Comparison of ENCODE assay signal across 7 mouse cellular contexts in the genomic region with DNA sequence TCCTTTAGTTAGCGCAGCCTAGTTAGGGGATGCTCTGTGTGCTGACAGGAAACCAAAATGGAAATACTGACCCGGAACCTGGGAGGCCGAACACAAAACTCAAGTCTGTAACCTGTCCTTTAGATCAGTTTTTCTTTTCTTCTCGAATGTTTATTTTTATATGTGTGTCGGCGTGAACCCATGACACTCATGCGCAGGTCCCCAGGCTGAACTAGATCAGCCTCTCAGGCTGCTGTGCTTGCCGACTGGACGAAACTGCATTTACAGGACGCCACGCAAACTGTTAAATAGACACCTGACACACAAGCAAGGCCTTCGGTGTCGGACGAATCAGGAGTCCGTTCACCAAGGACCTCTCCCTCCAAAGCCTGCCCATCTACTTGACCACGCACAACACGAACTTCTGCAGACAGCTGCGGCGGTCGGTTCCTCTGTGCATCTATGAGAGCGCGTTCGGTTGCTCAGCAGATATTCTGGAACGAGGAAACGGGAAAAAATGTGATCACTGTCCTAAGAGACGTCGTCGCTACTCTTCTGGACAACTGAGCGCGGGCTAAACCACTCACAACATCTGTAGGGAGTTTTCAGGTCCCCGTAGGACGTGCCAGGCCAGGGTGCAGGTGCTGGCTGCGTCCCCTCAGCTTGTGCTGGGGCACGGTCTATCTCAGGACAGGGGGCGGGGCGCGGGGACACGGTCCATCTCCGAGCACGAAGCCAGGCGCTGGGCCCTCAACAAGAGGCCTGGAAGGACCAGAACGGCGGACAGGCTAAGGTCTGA. TPM values are rescaled to one million over a fixed set of nuclear protein-coding genes. Genes with fewer than 3 reads are reported as not detected.
DNase-seq lines count a peak whose midpoint lies in the region; ATAC-seq and TF ChIP-seq lines count a peak whose summit lies in the region.

No protein-coding gene starts in this region.

- 10% methylated on average over 43 of the region's 43 CpGs for WGBS in kidney, embryonic 14.5 days
- WGBS in hindbrain, postnatal 0 days: 9% methylated on average over 43 of the region's 43 CpGs
- WGBS in midbrain, embryonic 15.5 days: 10% methylated on average over 43 of the region's 43 CpGs

- TF ChIP-seq EP300 in ES-Bruce4 (IDR thresholded peaks at IDR 0.05; ENCODE audit: insufficient read depth, low read depth, low read length): no peak

- no peak for DNase-seq in kidney, adult 18-20 months
- DNase-seq in hindbrain, postnatal 0 days (ENCODE audit: low spot score): peak; percentile 49
- no peak for DNase-seq in urinary bladder, postnatal 10 days (ENCODE audit: low spot score)

- no peaks in the 10 kb centered on the region for H3K27me3 ChIP-seq in kidney, embryonic 14.5 days (ENCODE audit: control insufficient read depth, insufficient read depth, low read length)
- no peaks in the 10 kb centered on the region for H3K27me3 ChIP-seq in ES-Bruce4 (ENCODE audit: control insufficient read depth, insufficient read depth, low read length, poor library complexity, severe bottlenecking)
- H3K27me3 ChIP-seq in hindbrain, postnatal 0 days (ENCODE audit: insufficient read depth, low read length): no peaks in the 10 kb centered on the region
- no peaks in the 10 kb centered on the region for H3K27me3 ChIP-seq in midbrain, embryonic 15.5 days (replicated peaks)

- no peak for ATAC-seq in kidney, embryonic 14.5 days (ENCODE audit: low FRiP score, low TSS enrichment)
- ATAC-seq in common myeloid progenitor, adult 5-6 weeks (replicated peaks; ENCODE audit: low read depth, poor library complexity, severe bottlenecking): peak; percentile 28
- peak; percentile 1; the same call in 1 of the 2 replicates for ATAC-seq in hindbrain, postnatal 0 days
- peak; percentile 5 for ATAC-seq in midbrain, embryonic 15.5 days (replicated peaks)

- peak overlapping the region; percentile 54 for H3K9ac ChIP-seq in kidney, embryonic 14.5 days (ENCODE audit: low read depth, low read length)
- H3K9ac ChIP-seq in ES-Bruce4 (ENCODE audit: low read depth, poor library complexity, severe bottlenecking): peak overlapping the region; percentile 11
- peak overlapping the region; percentile 95 for H3K9ac ChIP-seq in hindbrain, postnatal 0 days (replicated peaks; ENCODE audit: low read length)
- H3K9ac ChIP-seq in midbrain, embryonic 15.5 days: peak overlapping the region; percentile 90

- no peak for TF ChIP-seq POLR2A in ES-Bruce4 (IDR thresholded peaks at IDR 0.05; ENCODE audit: insufficient read depth, low read length)

- peak overlapping the region; percentile 91 for H3K4me3 ChIP-seq in kidney, embryonic 14.5 days (ENCODE audit: low read length)
- peak overlapping the region; percentile 88 for H3K4me3 ChIP-seq in ES-Bruce4 (ENCODE audit: low read depth, low read length)
- H3K4me3 ChIP-seq in hindbrain, postnatal 0 days (ENCODE audit: low read length): peak overlapping the region; percentile 88
- H3K4me3 ChIP-seq in midbrain, embryonic 15.5 days: peak overlapping the region; percentile 95

- H3K27ac ChIP-seq in kidney, embryonic 14.5 days (ENCODE audit: low read depth, low read length): peak overlapping the region; percentile 42; the same call in 1 of the 2 replicates
- H3K27ac ChIP-seq in ES-Bruce4 (ENCODE audit: insufficient read depth, low read length): no peak overlapping the region
- H3K27ac ChIP-seq in hindbrain, postnatal 0 days: peak overlapping the region; percentile 99
- peak overlapping the region; percentile 98 for H3K27ac ChIP-seq in midbrain, embryonic 15.5 days

- peaks cover 14% of the 10 kb centered on the region; the same call in 1 of the 2 replicates for H3K4me1 ChIP-seq in kidney, embryonic 14.5 days (ENCODE audit: control insufficient read depth, insufficient read depth, low read length)
- peaks cover 1% of the 10 kb centered on the region for H3K4me1 ChIP-seq in ES-Bruce4 (ENCODE audit: control insufficient read depth, insufficient read depth, low read length)
- peaks cover 7% of the 10 kb centered on the region for H3K4me1 ChIP-seq in hindbrain, postnatal 0 days (ENCODE audit: insufficient read depth, low read length)
- H3K4me1 ChIP-seq in midbrain, embryonic 15.5 days: peaks cover 26% of the 10 kb centered on the region

- peaks cover 23% of the 10 kb centered on the region for H3K36me3 ChIP-seq in kidney, embryonic 14.5 days (ENCODE audit: control insufficient read depth, insufficient read depth, low read length)
- H3K36me3 ChIP-seq in ES-Bruce4 (ENCODE audit: control insufficient read depth, insufficient read depth, low read length, poor library complexity, severe bottlenecking): peaks cover 15% of the 10 kb centered on the region
- H3K36me3 ChIP-seq in hindbrain, postnatal 0 days (ENCODE audit: insufficient read depth, low read length): peaks cover 17% of the 10 kb centered on the region; the same call in 1 of the 2 replicates
- peaks cover 9% of the 10 kb centered on the region for H3K36me3 ChIP-seq in midbrain, embryonic 15.5 days (replicated peaks)

- no peak for TF ChIP-seq CTCF in ES-Bruce4 (IDR thresholded peaks at IDR 0.05; ENCODE audit: low read depth, low read length)
- TF ChIP-seq CTCF in hindbrain, postnatal 0 days (IDR thresholded peaks at IDR 0.05; ENCODE audit: low read depth): no peak

- peak overlapping the region; percentile 85 for H3K4me2 ChIP-seq in kidney, embryonic 14.5 days (replicated peaks; ENCODE audit: low read depth, low read length)
- H3K4me2 ChIP-seq in hindbrain, postnatal 0 days (ENCODE audit: low read depth, low read length): peak overlapping the region; percentile 71
- peak overlapping the region; percentile 88 for H3K4me2 ChIP-seq in midbrain, embryonic 15.5 days

- no peaks in the 10 kb centered on the region for H3K9me3 ChIP-seq in kidney, embryonic 14.5 days (ENCODE audit: control insufficient read depth, low read length)
- H3K9me3 ChIP-seq in ES-Bruce4 (replicated peaks; ENCODE audit: control insufficient read depth, insufficient read depth, low read length, poor library complexity, severe bottlenecking): no peaks in the 10 kb centered on the region
- no peaks in the 10 kb centered on the region for H3K9me3 ChIP-seq in hindbrain, postnatal 0 days (ENCODE audit: low read length)
- H3K9me3 ChIP-seq in midbrain, embryonic 15.5 days: no peaks in the 10 kb centered on the region

RNA-seq across cellular contexts. Expression of gene Dazap2, which starts 0.7 kb away (rescaled TPM):
- 236 and 274 TPM in 2 replicates for polyA plus RNA-seq in kidney, embryonic 14.5 days (2014; fragmentation: Nextera tagmentation; extraction: Ambion mirVana)
- 70.7 and 85.2 TPM in 2 replicates for polyA plus RNA-seq in ES-Bruce4 (2011; ENCODE audit: insufficient read depth, insufficient read length, low read depth, missing spikeins)
- total RNA-seq in common myeloid progenitor, adult 5-6 weeks (2017): 155 and 179 TPM in 2 replicates
- 108 and 141 TPM in 2 replicates for total RNA-seq in hindbrain, postnatal 0 days (2014; rRNA removed)
- polyA plus RNA-seq in hindbrain, postnatal 0 days (2015; fragmentation: Nextera tagmentation; extraction: Ambion mirVana): 156 and 164 TPM in 2 replicates
- 127 and 130 TPM in 2 replicates for polyA plus RNA-seq in midbrain, embryonic 15.5 days (2015; fragmentation: Nextera tagmentation; extraction: Ambion mirVana)

RNA-seq across cellular contexts. Expression of gene Pou6f1, which starts 14.6 kb away (rescaled TPM):
- 9.6 and 14.6 TPM in 2 replicates for polyA plus RNA-seq in kidney, embryonic 14.5 days (2014; fragmentation: Nextera tagmentation; extraction: Ambion mirVana)
- polyA plus RNA-seq in ES-Bruce4 (2011; ENCODE audit: insufficient read depth, insufficient read length, low read depth, missing spikeins): 4.9 and 7.3 TPM in 2 replicates
- total RNA-seq in common myeloid progenitor, adult 5-6 weeks (2017): 0.19 and 1.4 TPM in 2 replicates
- 84.1 and 85.2 TPM in 2 replicates for total RNA-seq in hindbrain, postnatal 0 days (2014; rRNA removed)
- polyA plus RNA-seq in hindbrain, postnatal 0 days (2015; fragmentation: Nextera tagmentation; extraction: Ambion mirVana): 23.8 and 24.9 TPM in 2 replicates
- polyA plus RNA-seq in midbrain, embryonic 15.5 days (2015; fragmentation: Nextera tagmentation; extraction: Ambion mirVana): 43.0 and 43.4 TPM in 2 replicates

RNA-seq across cellular contexts. Expression of gene Smagp, which starts 22.3 kb away (rescaled TPM):
- 26.4 and 28.4 TPM in 2 replicates for polyA plus RNA-seq in kidney, embryonic 14.5 days (2014; fragmentation: Nextera tagmentation; extraction: Ambion mirVana)
- polyA plus RNA-seq in ES-Bruce4 (2011; ENCODE audit: insufficient read depth, insufficient read length, low read depth, missing spikeins): 36.6 and 45.6 TPM in 2 replicates
- total RNA-seq in common myeloid progenitor, adult 5-6 weeks (2017): 5.1 TPM in 1 of 2 replicates, not detected in the other
- 2.7 and 5.8 TPM in 2 replicates for total RNA-seq in hindbrain, postnatal 0 days (2014; rRNA removed)
- 3.3 and 4.3 TPM in 2 replicates for polyA plus RNA-seq in hindbrain, postnatal 0 days (2015; fragmentation: Nextera tagmentation; extraction: Ambion mirVana)
- 4.0 and 4.9 TPM in 2 replicates for polyA plus RNA-seq in midbrain, embryonic 15.5 days (2015; fragmentation: Nextera tagmentation; extraction: Ambion mirVana)

RNA-seq across cellular contexts. Expression of gene Bin2, which starts 54.9 kb away (rescaled TPM):
- polyA plus RNA-seq in kidney, embryonic 14.5 days (2014; fragmentation: Nextera tagmentation; extraction: Ambion mirVana): 2.1 and 2.4 TPM in 2 replicates
- 15.4 and 30.0 TPM in 2 replicates for polyA plus RNA-seq in ES-Bruce4 (2011; ENCODE audit: insufficient read depth, insufficient read length, low read depth, missing spikeins)
- 134 and 142 TPM in 2 replicates for total RNA-seq in common myeloid progenitor, adult 5-6 weeks (2017)
- total RNA-seq in hindbrain, postnatal 0 days (2014; rRNA removed): 0.61 and 0.63 TPM in 2 replicates
- polyA plus RNA-seq in hindbrain, postnatal 0 days (2015; fragmentation: Nextera tagmentation; extraction: Ambion mirVana): 1.1 and 1.4 TPM in 2 replicates
- 0.96 and 1.0 TPM in 2 replicates for polyA plus RNA-seq in midbrain, embryonic 15.5 days (2015; fragmentation: Nextera tagmentation; extraction: Ambion mirVana)

Comparison
In these comparisons a context has a peak if more than half of its experiments do, and no peak if none do; other contexts are left out.
1. H3K9ac ChIP-seq: peak in every context shown above with its lines; median percentile 95 in hindbrain, postnatal 0 days; 90 in midbrain, embryonic 15.5 days; 54 in kidney, embryonic 14.5 days; 11 in ES-Bruce4.